Mouse (Mus musculus): Measurements from ENCODE around the gene Atg4a-ps. TPM values are rescaled to one million over a fixed set of nuclear protein-coding genes. Genes with fewer than 3 reads are reported as not detected.

Gene Atg4a-ps
- polyA plus RNA-seq, 1 experiment from 2014 or later: 0.06 TPM

DNA sequence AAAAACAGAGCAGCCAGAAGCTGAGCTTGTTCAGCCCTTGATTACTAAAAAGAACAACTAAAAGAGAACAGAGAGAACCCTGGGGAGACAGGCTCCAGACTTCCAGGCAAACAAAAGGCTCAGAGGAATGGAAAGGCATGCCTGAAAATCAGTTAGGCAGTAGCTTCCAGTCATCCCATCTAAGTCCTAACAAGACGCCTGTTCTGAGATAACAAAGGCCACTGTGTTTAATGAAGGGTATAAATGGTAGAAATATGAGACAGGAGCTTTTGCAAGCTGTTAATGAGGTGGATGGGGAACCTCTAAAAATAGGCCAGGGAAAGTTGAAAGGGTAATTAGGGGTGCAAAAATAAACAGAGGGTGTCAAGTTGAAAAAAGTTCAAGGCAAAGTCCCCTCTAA lies 4.5 kb upstream of the Atg4a-ps start:
- WGBS: 37% methylated on average over 1 of the region's 1 CpGs
- Histone ChIP-seq H3K27ac (no peak overlapping the region), H3K4me1 (peaks cover 2% of the 10 kb centered on the region; the same call in 1 of the 2 replicates), H3K9me3 (no peaks in the 10 kb centered on the region), H3K27me3 (no peaks in the 10 kb centered on the region), H3K4me3 (no peak overlapping the region), H3K36me3 (no peaks in the 10 kb centered on the region), H3K9ac (no peak overlapping the region), H3K4me2 (no peak overlapping the region)
- no peak for ATAC-seq (ENCODE audit: insufficient number of reproducible peaks, low FRiP score, low TSS enrichment, low read depth)

DNA sequence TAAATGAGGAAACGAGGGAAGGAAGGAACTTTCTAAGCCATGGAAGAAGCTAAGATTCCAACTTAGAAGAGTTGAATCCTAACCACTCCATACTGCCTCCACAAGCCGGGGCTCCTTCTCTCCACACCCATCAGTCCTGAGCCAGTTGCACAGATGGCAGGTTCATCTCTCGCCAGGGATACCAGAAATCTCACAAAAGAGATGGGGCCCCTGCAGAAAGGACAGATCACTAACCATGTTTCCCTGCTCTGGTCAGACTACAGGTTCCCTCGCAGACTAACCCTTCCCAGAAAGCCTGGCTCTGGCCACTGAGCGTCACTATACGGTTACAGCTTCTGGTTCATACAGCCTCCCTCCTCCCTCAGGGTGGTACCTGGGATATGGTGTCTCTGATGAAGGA lies 3.8 kb upstream of the Atg4a-ps start:
- no peak for ATAC-seq (ENCODE audit: insufficient number of reproducible peaks, low FRiP score, low TSS enrichment, low read depth)
- Histone ChIP-seq H3K4me3 (no peak overlapping the region), H3K4me1 (peaks cover 2% of the 10 kb centered on the region; the same call in 1 of the 2 replicates), H3K9ac (no peak overlapping the region), H3K4me2 (no peak overlapping the region), H3K27ac (no peak overlapping the region), H3K9me3 (no peaks in the 10 kb centered on the region), H3K27me3 (no peaks in the 10 kb centered on the region), H3K36me3 (no peaks in the 10 kb centered on the region)
- WGBS: 89% methylated on average over 6 of the region's 6 CpGs

DNA sequence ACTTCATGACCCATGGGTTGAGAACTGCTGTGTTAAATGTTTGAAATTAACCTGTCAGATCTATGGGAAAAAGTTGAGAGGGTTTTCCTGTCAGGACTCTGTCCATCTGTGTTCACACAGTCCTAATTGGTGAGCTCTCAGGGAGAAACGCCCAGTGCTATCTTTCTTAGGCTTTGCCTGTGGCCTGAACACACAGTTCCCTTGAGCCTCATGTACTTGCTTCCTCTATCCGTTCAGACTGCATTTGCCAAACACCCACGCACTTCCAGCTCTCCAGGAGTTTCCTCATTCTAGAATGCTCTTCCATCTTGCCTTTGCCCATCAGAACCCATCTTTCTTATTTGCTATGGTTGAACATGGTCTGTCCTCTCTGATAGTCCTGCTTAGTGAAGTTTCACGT lies 2.6 kb upstream of the Atg4a-ps start:
- ATAC-seq (ENCODE audit: insufficient number of reproducible peaks, low FRiP score, low TSS enrichment, low read depth): no peak
- H3K4me3 ChIP-seq: no peak overlapping the region
- WGBS: 71% methylated on average over 4 of the region's 4 CpGs
- no peak overlapping the region for H3K27ac ChIP-seq
- H3K36me3 ChIP-seq: no peaks in the 10 kb centered on the region
- no peak overlapping the region for H3K9ac ChIP-seq
- no peaks in the 10 kb centered on the region for H3K27me3 ChIP-seq
- peaks cover 2% of the 10 kb centered on the region; the same call in 1 of the 2 replicates for H3K4me1 ChIP-seq
- H3K4me2 ChIP-seq: no peak overlapping the region
- no peaks in the 10 kb centered on the region for H3K9me3 ChIP-seq

DNA sequence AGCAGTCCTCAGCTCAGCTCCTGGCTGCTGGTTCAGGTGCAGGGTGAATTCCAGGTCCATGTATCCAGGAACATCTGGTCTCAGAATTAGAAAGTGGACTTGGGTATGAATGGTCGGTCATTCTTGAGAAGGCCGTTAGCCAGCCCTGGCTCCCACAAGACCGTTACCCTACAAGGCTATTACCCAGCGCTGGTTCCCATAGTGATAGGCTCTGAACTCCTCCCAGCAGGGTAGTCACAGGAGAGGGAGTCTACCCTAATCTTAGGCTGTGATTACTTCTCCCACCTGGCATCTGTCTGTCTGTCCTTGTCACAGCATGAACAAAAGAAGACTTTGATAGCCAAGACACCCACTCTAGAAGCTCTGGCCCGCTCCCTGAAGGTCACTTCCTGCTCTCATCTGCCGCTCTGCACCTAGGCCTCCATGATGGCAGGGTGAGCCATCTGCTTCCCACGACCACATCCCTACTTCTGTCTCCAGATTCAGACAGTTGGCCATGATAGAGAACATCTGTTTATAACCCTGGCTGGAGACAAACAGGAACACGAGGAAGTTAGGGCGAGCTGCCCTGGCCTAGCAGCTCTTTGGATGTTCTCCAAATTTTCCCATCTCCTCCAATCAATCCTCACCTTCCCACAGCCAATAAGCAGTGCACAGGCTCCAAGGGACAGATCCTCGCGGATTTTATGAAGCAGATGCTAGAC lies 1.4 kb upstream of the Atg4a-ps start:
- H3K9me3 ChIP-seq: no peaks in the 10 kb centered on the region
- H3K27ac ChIP-seq: no peak overlapping the region
- H3K9ac ChIP-seq: no peak overlapping the region
- no peak overlapping the region for H3K4me2 ChIP-seq
- H3K4me1 ChIP-seq: peaks cover 2% of the 10 kb centered on the region; the same call in 1 of the 2 replicates
- ATAC-seq (ENCODE audit: insufficient number of reproducible peaks, low FRiP score, low TSS enrichment, low read depth): no peak
- no peaks in the 10 kb centered on the region for H3K36me3 ChIP-seq
- 66% methylated on average over 11 of the region's 11 CpGs for WGBS
- no peak overlapping the region for H3K4me3 ChIP-seq
- H3K27me3 ChIP-seq: no peaks in the 10 kb centered on the region

DNA sequence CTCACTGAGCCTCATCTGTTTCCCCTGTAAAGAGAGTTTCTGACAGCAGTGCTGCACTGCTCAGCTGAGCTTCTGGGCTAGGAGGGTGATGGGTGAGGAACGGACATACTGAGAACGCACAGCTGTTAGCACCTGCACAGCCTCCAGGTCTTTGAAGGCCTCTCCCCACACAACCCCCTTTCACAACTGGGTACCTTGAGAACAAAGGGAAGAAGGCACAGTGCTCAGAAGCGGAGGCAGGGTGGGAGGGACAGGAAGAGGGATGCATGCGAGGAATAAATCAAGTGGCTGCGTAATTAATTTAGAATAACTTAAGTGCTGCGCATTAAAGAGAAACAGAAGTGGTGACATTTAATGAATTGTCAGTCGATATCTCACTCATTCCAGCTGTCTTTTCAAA lies 4.6 kb downstream of the Atg4a-ps start:
- 47% methylated on average over 7 of the region's 7 CpGs for WGBS
- ATAC-seq (ENCODE audit: insufficient number of reproducible peaks, low FRiP score, low TSS enrichment, low read depth): no peak

DNA sequence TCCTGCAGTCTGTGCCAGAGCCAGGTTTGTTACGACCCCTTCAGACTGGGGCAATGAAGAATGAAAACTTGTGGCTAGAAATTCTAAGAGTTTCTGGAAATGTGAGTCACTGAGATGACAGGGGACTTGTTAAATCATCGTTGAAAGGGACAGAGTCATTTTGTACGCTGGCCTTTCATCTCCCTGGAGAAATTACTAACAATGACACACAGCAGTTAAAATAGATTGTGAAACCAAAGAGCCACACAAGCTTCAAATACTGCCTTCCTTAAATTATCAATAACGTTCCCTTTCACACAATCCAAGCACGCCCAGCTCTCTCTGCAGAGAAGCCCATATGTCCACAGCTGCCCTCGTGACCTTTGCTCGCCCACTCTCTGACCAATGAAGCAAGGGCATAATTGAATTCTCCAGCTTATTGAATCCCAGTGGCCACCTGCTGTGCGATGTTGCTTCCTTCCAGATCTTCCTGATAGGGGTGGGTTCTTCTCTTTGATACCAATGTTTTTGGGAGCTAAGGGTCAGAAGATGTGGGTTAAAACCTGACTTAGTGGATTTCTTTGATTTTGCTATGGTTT lies 5.6 kb downstream of the Atg4a-ps start:
- WGBS: 54% methylated on average over 8 of the region's 8 CpGs
- Histone ChIP-seq H3K27ac (no peak overlapping the region), H3K4me1 (no peaks in the 10 kb centered on the region), H3K9me3 (no peaks in the 10 kb centered on the region), H3K4me2 (no peak overlapping the region), H3K36me3 (no peaks in the 10 kb centered on the region), H3K9ac (no peak overlapping the region), H3K27me3 (no peaks in the 10 kb centered on the region), H3K4me3 (no peak overlapping the region)
- no peak for ATAC-seq (ENCODE audit: insufficient number of reproducible peaks, low FRiP score, low TSS enrichment, low read depth)

More for the DNA sequence above, 4.6 kb downstream of the Atg4a-ps start:
- no peak overlapping the region for H3K4me3 ChIP-seq
- H3K9ac ChIP-seq: no peak overlapping the region
- H3K27ac ChIP-seq: no peak overlapping the region
- no peaks in the 10 kb centered on the region for H3K4me1 ChIP-seq
- no peak overlapping the region for H3K4me2 ChIP-seq
- H3K9me3 ChIP-seq: no peaks in the 10 kb centered on the region
- no peaks in the 10 kb centered on the region for H3K27me3 ChIP-seq
- no peaks in the 10 kb centered on the region for H3K36me3 ChIP-seq

DNA sequence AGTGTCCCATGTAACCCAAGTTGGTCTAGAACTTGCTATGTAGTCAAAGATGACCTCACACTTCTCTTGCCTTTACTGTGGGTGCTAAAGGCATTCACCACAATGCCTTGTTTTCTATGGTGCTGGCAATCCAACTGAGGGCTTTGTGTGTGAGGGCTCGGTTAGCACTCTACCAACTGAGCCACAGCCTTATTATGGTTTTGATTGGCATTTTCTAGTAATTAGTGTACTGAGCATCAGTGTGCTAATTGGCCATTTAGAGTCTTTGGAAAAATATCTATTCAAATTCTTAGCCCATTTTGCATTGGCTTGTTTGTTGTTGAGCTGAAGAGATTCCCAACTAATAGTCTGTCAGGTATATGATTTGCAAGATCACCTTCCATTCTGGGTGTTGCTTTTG lies 8.2 kb downstream of the Atg4a-ps start:
- WGBS: 78% methylated on average over 1 of the region's 1 CpGs
- no peaks in the 10 kb centered on the region for H3K36me3 ChIP-seq
- H3K27me3 ChIP-seq: no peaks in the 10 kb centered on the region
- H3K4me1 ChIP-seq: no peaks in the 10 kb centered on the region
- no peak for ATAC-seq (ENCODE audit: insufficient number of reproducible peaks, low FRiP score, low TSS enrichment, low read depth)
- H3K27ac ChIP-seq: no peak overlapping the region
- H3K4me3 ChIP-seq: no peak overlapping the region
- no peak overlapping the region for H3K4me2 ChIP-seq
- no peaks in the 10 kb centered on the region for H3K9me3 ChIP-seq
- H3K9ac ChIP-seq: no peak overlapping the region

DNA sequence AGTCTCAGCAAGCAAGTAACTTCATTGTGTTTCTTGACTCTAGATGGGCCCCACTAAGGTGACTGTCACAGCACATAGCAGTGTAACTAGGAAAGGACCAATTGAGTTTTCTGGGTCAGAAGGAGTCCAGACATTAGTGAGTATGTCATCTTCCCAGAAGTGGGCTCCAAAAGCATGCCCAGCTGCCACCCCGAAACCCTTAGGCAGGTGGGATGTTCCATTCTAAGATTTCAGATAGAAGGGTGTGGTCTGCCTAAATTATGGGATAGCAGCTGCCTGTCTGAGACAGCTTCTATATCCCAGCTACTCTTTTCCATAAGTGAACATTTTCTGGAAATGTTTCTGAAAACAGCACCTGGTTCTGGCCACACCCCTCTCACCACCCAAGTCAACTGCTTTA lies 11.6 kb downstream of the Atg4a-ps start:
- no peak overlapping the region for H3K9ac ChIP-seq
- H3K9me3 ChIP-seq: no peaks in the 10 kb centered on the region
- 0 out of 2 replicates have a peak, but pooled peaks cover 3% of the 10 kb centered on the region for H3K4me1 ChIP-seq
- 82% methylated on average over 1 of the region's 1 CpGs for WGBS
- H3K27ac ChIP-seq: no peak overlapping the region
- H3K4me2 ChIP-seq: no peak overlapping the region
- H3K4me3 ChIP-seq: no peak overlapping the region
- no peaks in the 10 kb centered on the region for H3K36me3 ChIP-seq
- no peak for ATAC-seq (ENCODE audit: insufficient number of reproducible peaks, low FRiP score, low TSS enrichment, low read depth)
- H3K27me3 ChIP-seq: no peaks in the 10 kb centered on the region

DNA sequence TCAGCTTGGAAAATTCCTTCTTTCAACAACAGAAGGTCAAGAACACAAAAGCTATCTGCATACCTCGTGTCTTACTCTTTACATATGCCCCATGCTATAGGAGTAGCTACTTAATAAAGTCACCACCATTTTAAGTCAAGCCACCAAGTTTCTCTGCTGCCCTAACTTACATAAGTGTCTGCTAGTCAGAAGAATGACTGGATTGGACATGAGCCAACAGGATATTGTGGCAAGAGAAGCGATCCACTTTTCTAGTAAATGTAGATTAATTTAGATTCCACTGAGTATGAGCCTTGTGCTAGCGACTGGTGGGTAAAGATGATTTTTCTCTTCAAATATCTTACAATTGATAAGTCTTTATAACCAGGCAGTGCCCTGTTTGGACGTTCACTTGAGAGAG lies 12.0 kb downstream of the Atg4a-ps start:
- WGBS: 66% methylated on average over 4 of the region's 4 CpGs
- no peaks in the 10 kb centered on the region for H3K36me3 ChIP-seq
- H3K4me1 ChIP-seq: 0 out of 2 replicates have a peak, but pooled peaks cover 3% of the 10 kb centered on the region
- H3K9me3 ChIP-seq: no peaks in the 10 kb centered on the region
- H3K4me2 ChIP-seq: no peak overlapping the region
- H3K4me3 ChIP-seq: no peak overlapping the region
- no peak overlapping the region for H3K27ac ChIP-seq
- no peak overlapping the region for H3K9ac ChIP-seq
- no peaks in the 10 kb centered on the region for H3K27me3 ChIP-seq
- no peak for ATAC-seq (ENCODE audit: insufficient number of reproducible peaks, low FRiP score, low TSS enrichment, low read depth)

DNA sequence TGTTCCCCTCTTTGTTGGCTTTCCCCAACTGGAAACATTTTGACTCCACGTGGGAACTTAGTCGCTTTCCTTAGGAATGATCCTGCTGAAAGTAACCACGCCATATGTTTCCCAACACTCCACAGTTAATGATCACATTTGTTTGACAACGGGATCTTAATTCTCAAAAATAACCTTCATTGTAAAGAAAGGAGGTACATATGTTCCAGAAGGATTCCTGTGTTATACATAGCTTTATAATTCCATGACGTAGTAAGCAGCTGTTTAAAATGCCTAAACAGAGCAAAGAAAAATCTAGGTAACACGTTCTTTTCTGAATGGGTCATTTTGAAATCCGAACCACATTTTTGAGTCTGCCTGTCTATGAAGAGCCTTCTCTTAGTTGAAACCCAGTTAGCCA lies 12.7 kb downstream of the Atg4a-ps start:
- H3K27me3 ChIP-seq: no peaks in the 10 kb centered on the region
- H3K27ac ChIP-seq: no peak overlapping the region
- H3K4me2 ChIP-seq: no peak overlapping the region
- 0 out of 2 replicates have a peak, but pooled peaks cover 3% of the 10 kb centered on the region for H3K4me1 ChIP-seq
- H3K9me3 ChIP-seq: no peaks in the 10 kb centered on the region
- no peak overlapping the region for H3K4me3 ChIP-seq
- H3K36me3 ChIP-seq: no peaks in the 10 kb centered on the region
- no peak overlapping the region for H3K9ac ChIP-seq
- ATAC-seq (ENCODE audit: insufficient number of reproducible peaks, low FRiP score, low TSS enrichment, low read depth): no peak
- 56% methylated on average over 7 of the region's 7 CpGs for WGBS

DNA sequence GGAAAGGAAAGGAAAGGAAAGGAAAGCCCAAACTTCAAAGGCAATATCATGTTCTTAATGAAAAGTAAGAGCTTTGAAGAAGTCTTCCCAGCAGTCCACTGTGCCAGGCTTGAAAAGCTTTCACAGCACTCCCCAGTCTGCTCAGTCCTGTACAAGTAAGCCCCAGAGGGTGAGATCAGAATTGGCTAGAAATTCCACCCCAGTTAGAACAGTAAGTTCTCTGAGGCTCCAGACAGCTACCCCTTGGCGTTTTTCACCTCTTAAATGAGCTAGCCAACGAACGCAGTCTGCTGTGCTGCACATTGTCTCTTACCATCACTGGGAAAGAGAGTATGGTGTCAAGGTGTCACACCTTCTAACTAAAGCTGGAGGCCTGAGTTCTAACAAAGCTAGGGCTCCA lies 18.2 kb downstream of the Atg4a-ps start:
- H3K4me3 ChIP-seq: no peak overlapping the region

DNA sequence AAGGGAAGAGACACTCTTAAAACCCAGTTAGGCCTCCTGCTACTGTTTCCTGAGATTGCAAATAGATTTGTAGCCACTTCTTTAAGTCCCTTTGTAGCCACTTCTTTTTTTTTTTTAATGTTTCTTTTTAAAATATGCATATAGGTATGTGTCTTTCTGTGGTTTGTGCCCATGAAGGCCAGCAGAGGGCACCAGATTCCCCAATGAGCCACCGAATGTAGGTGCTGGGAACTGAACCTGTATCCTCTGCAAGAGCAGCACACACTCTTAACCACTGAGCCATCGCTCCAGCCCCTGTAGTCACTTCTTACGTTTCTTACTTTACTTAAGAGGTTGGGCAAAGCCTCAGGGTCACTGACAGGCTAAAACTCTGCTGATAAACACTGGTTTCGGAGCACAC lies 19.4 kb downstream of the Atg4a-ps start:
- no peak for ATAC-seq (ENCODE audit: insufficient number of reproducible peaks, low FRiP score, low TSS enrichment, low read depth)
- no peak overlapping the region for H3K9ac ChIP-seq
- no peaks in the 10 kb centered on the region for H3K4me1 ChIP-seq
- no peak overlapping the region for H3K4me2 ChIP-seq
- no peak overlapping the region for H3K27ac ChIP-seq
- no peaks in the 10 kb centered on the region for H3K27me3 ChIP-seq
- 93% methylated on average over 4 of the region's 4 CpGs for WGBS
- H3K36me3 ChIP-seq: no peaks in the 10 kb centered on the region
- no peaks in the 10 kb centered on the region for H3K9me3 ChIP-seq
- H3K4me3 ChIP-seq: no peak overlapping the region

More for the DNA sequence above, 18.2 kb downstream of the Atg4a-ps start:
- Histone ChIP-seq H3K36me3 (no peaks in the 10 kb centered on the region), H3K9ac (no peak overlapping the region), H3K9me3 (no peaks in the 10 kb centered on the region), H3K27ac (no peak overlapping the region), H3K4me2 (no peak overlapping the region), H3K27me3 (no peaks in the 10 kb centered on the region), H3K4me1 (0 out of 2 replicates have a peak, but pooled peaks cover 3% of the 10 kb centered on the region)
- ATAC-seq (ENCODE audit: insufficient number of reproducible peaks, low FRiP score, low TSS enrichment, low read depth): no peak
- WGBS: 74% methylated on average over 3 of the region's 3 CpGs

All from limb, embryonic 15.5 days (tissue).